Mouse (Mus musculus): ENCODE measurements around the gene Klhl29. TPM values are rescaled to one million over a fixed set of nuclear protein-coding genes. Genes with fewer than 3 reads are reported as not detected.

Klhl29 gene
- polyA plus RNA-seq, 1 experiment from 2014 or later = 0.50 TPM

- ATAC-seq (ENCODE audit: insufficient number of reproducible peaks, insufficient read depth, low FRiP score, low read depth) = no peak
- H3K4me3 ChIP-seq (ENCODE audit: control insufficient read depth in 1 of 2, insufficient read depth in 1 of 2, low read depth in 1 of 2, low read length in 2 of 2) = no peak overlapping the region
- 78% methylated on average over 6 of the region's 6 CpGs for WGBS
Measured at GRCm38 (mm10) chr12:5336331-5336730, 39.2 kb downstream of the Klhl29 start.

GRCm38 (mm10) chr12:5334956-5335355, 40.5 kb downstream of the Klhl29 start:
- no peaks in the 10 kb centered on the region for H3K9me3 ChIP-seq (ENCODE audit: control insufficient read depth, low read length)
- no peak for ATAC-seq (ENCODE audit: insufficient number of reproducible peaks, insufficient read depth, low FRiP score, low read depth)
- H3K27ac ChIP-seq (replicated peaks in 1 of 2; ENCODE audit: control insufficient read depth in 1 of 2, insufficient read depth in 1 of 2, low read depth in 2 of 2, low read length in 2 of 2) = no peak overlapping the region
- no peaks in the 10 kb centered on the region for H3K36me3 ChIP-seq (ENCODE audit: control insufficient read depth, insufficient read depth, low read length)
- no peaks in the 10 kb centered on the region; a peak in 1 of 4 replicates for H3K4me1 ChIP-seq (ENCODE audit: control insufficient read depth in 2 of 2, insufficient read depth in 2 of 2, low read length in 2 of 2)
- H3K4me3 ChIP-seq (ENCODE audit: control insufficient read depth in 1 of 2, insufficient read depth in 1 of 2, low read depth in 1 of 2, low read length in 2 of 2) = no peak overlapping the region
- no peak overlapping the region for H3K9ac ChIP-seq (ENCODE audit: low read length)
- no peak overlapping the region for H3K4me2 ChIP-seq (ENCODE audit: low read length)
- no peaks in the 10 kb centered on the region for H3K27me3 ChIP-seq (ENCODE audit: control insufficient read depth, insufficient read depth, low read length)
- 38% methylated on average over 9 of the region's 9 CpGs for WGBS

More at GRCm38 (mm10) chr12:5336331-5336730, 39.2 kb downstream of the Klhl29 start:
- no peaks in the 10 kb centered on the region for H3K27me3 ChIP-seq (ENCODE audit: control insufficient read depth, insufficient read depth, low read length)
- no peak overlapping the region for H3K9ac ChIP-seq (ENCODE audit: low read length)
- H3K4me2 ChIP-seq (ENCODE audit: low read length) = no peak overlapping the region
- H3K4me1 ChIP-seq (ENCODE audit: control insufficient read depth in 2 of 2, insufficient read depth in 2 of 2, low read length in 2 of 2) = no peaks in the 10 kb centered on the region; a peak in 1 of 4 replicates
- H3K9me3 ChIP-seq (ENCODE audit: control insufficient read depth, low read length) = no peaks in the 10 kb centered on the region
- H3K36me3 ChIP-seq (ENCODE audit: control insufficient read depth, insufficient read depth, low read length) = no peaks in the 10 kb centered on the region
- no peak overlapping the region for H3K27ac ChIP-seq (replicated peaks in 1 of 2; ENCODE audit: control insufficient read depth in 1 of 2, insufficient read depth in 1 of 2, low read depth in 2 of 2, low read length in 2 of 2)

GRCm38 (mm10) chr12:5334175-5334574, 41.3 kb downstream of the Klhl29 start:
- Histone ChIP-seq H3K36me3 (ENCODE audit: control insufficient read depth, insufficient read depth, low read length) (no peaks in the 10 kb centered on the region), H3K27me3 (ENCODE audit: control insufficient read depth, insufficient read depth, low read length) (no peaks in the 10 kb centered on the region), H3K27ac (replicated peaks in 1 of 2; ENCODE audit: control insufficient read depth in 1 of 2, insufficient read depth in 1 of 2, low read depth in 2 of 2, low read length in 2 of 2) (no peak overlapping the region), H3K4me1 (ENCODE audit: control insufficient read depth in 2 of 2, insufficient read depth in 2 of 2, low read length in 2 of 2) (no peaks in the 10 kb centered on the region; a peak in 1 of 4 replicates), H3K4me3 (ENCODE audit: control insufficient read depth in 1 of 2, insufficient read depth in 1 of 2, low read depth in 1 of 2, low read length in 2 of 2) (no peak overlapping the region), H3K9ac (ENCODE audit: low read length) (no peak overlapping the region), H3K4me2 (ENCODE audit: low read length) (no peak overlapping the region), H3K9me3 (ENCODE audit: control insufficient read depth, low read length) (no peaks in the 10 kb centered on the region)
- WGBS = 64% methylated on average over 2 of the region's 2 CpGs
- no peak for ATAC-seq (ENCODE audit: insufficient number of reproducible peaks, insufficient read depth, low FRiP score, low read depth)

DNA sequence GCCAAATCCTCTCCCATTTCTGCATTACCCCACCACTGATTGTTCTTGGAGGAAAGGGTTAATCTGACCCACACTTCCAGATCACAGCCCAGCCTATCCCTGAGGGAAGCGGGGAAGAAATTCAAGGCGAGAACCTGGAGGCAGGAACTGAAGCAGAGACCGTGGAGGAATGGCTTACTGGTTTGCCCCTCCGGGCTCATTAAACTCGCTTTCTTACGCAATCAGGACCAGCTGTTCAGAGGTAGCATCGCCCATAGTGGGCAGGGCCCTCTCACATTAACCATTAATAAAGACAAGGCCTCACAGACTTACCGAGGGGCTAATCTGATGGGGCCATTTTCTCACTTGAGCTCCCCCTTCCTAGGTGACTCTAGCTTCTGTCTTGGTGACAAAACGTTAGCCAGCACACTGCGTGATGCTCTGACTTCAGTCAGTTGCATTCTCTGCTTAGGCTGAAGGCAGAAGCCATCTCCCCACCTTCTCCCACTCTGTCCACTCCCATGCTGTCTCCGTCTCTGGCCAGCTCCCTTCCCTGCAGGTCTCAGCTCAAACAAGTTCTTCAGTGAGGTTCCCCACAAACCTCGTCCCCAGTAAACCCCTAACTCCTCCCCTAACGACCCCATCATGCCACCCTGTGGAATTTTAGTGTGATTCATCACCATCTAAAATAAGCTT, 43.5 kb downstream of the Klhl29 start:
- H3K4me3 ChIP-seq (ENCODE audit: control insufficient read depth in 1 of 2, insufficient read depth in 1 of 2, low read depth in 1 of 2, low read length in 2 of 2) = no peak overlapping the region
- no peaks in the 10 kb centered on the region for H3K9me3 ChIP-seq (ENCODE audit: control insufficient read depth, low read length)
- H3K4me1 ChIP-seq (ENCODE audit: control insufficient read depth in 2 of 2, insufficient read depth in 2 of 2, low read length in 2 of 2) = no peaks in the 10 kb centered on the region; a peak in 1 of 4 replicates
- H3K36me3 ChIP-seq (ENCODE audit: control insufficient read depth, insufficient read depth, low read length) = no peaks in the 10 kb centered on the region
- no peaks in the 10 kb centered on the region for H3K27me3 ChIP-seq (ENCODE audit: control insufficient read depth, insufficient read depth, low read length)
- no peak overlapping the region for H3K4me2 ChIP-seq (ENCODE audit: low read length)
- no peak overlapping the region for H3K27ac ChIP-seq (replicated peaks in 1 of 2; ENCODE audit: control insufficient read depth in 1 of 2, insufficient read depth in 1 of 2, low read depth in 2 of 2, low read length in 2 of 2)
- H3K9ac ChIP-seq (ENCODE audit: low read length) = no peak overlapping the region
- WGBS = 74% methylated on average over 13 of the region's 13 CpGs
- no peak for ATAC-seq (ENCODE audit: insufficient number of reproducible peaks, insufficient read depth, low FRiP score, low read depth)

DNA sequence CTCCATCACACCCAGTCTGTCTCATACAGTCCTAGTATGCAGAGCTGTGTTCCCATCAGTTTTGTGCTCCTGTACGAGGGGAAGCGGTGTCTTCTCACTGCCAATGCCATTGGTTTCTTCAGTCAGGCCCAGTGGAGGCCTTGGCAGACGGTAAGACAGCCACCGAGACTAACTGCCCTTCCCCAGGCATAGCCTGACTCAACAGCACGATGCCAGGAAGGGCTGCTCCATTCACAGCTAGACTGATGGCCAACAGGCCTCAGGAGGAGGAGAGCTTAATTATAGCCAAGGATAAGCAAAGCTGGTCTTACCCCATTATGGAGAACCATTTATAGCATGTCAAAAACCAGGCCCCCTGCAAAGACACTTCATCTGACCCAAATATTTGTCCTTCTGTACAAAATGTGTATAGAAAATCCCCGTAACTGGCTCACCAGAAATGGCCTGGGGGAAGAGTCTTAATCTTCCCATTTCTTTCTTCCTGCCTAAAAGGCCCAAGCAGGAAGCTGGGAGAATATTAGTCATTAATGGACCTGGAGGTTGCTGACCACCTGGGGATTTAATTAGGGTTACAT, 44.9 kb downstream of the Klhl29 start:
- Histone ChIP-seq H3K4me2 (ENCODE audit: low read length) (no peak overlapping the region), H3K27me3 (ENCODE audit: control insufficient read depth, insufficient read depth, low read length) (no peaks in the 10 kb centered on the region), H3K27ac (replicated peaks in 1 of 2; ENCODE audit: control insufficient read depth in 1 of 2, insufficient read depth in 1 of 2, low read depth in 2 of 2, low read length in 2 of 2) (no peak overlapping the region), H3K4me1 (ENCODE audit: control insufficient read depth in 2 of 2, insufficient read depth in 2 of 2, low read length in 2 of 2) (no peaks in the 10 kb centered on the region), H3K9ac (ENCODE audit: low read length) (no peak overlapping the region), H3K9me3 (ENCODE audit: control insufficient read depth, low read length) (no peaks in the 10 kb centered on the region), H3K4me3 (ENCODE audit: control insufficient read depth in 1 of 2, insufficient read depth in 1 of 2, low read depth in 1 of 2, low read length in 2 of 2) (no peak overlapping the region), H3K36me3 (ENCODE audit: control insufficient read depth, insufficient read depth, low read length) (no peaks in the 10 kb centered on the region)
- WGBS = 81% methylated on average over 6 of the region's 6 CpGs
- ATAC-seq (ENCODE audit: insufficient number of reproducible peaks, insufficient read depth, low FRiP score, low read depth) = no peak

- H3K27me3 ChIP-seq (ENCODE audit: control insufficient read depth, insufficient read depth, low read length) = no peaks in the 10 kb centered on the region
- no peak overlapping the region for H3K27ac ChIP-seq (replicated peaks in 1 of 2; ENCODE audit: control insufficient read depth in 1 of 2, insufficient read depth in 1 of 2, low read depth in 2 of 2, low read length in 2 of 2)
- H3K9me3 ChIP-seq (ENCODE audit: control insufficient read depth, low read length) = no peaks in the 10 kb centered on the region
- no peak for ATAC-seq (ENCODE audit: insufficient number of reproducible peaks, insufficient read depth, low FRiP score, low read depth)
- no peaks in the 10 kb centered on the region for H3K36me3 ChIP-seq (ENCODE audit: control insufficient read depth, insufficient read depth, low read length)
- 78% methylated on average over 9 of the region's 9 CpGs for WGBS
- H3K9ac ChIP-seq (ENCODE audit: low read length) = no peak overlapping the region
- H3K4me1 ChIP-seq (ENCODE audit: control insufficient read depth in 2 of 2, insufficient read depth in 2 of 2, low read length in 2 of 2) = no peaks in the 10 kb centered on the region; a peak in 1 of 4 replicates
- H3K4me3 ChIP-seq (ENCODE audit: control insufficient read depth in 1 of 2, insufficient read depth in 1 of 2, low read depth in 1 of 2, low read length in 2 of 2) = no peak overlapping the region
- no peak overlapping the region for H3K4me2 ChIP-seq (ENCODE audit: low read length)
Measured at GRCm38 (mm10) chr12:5322444-5323087, 52.9 kb downstream of the Klhl29 start.

- H3K4me3 ChIP-seq (ENCODE audit: control insufficient read depth in 1 of 2, insufficient read depth in 1 of 2, low read depth in 1 of 2, low read length in 2 of 2) = no peak overlapping the region
- no peak for ATAC-seq (ENCODE audit: insufficient number of reproducible peaks, insufficient read depth, low FRiP score, low read depth)
- no peak overlapping the region for H3K9ac ChIP-seq (ENCODE audit: low read length)
- H3K4me1 ChIP-seq (ENCODE audit: control insufficient read depth in 2 of 2, insufficient read depth in 2 of 2, low read length in 2 of 2) = no peaks in the 10 kb centered on the region; a peak in 1 of 4 replicates
- H3K36me3 ChIP-seq (ENCODE audit: control insufficient read depth, insufficient read depth, low read length) = no peaks in the 10 kb centered on the region
- H3K27me3 ChIP-seq (ENCODE audit: control insufficient read depth, insufficient read depth, low read length) = no peaks in the 10 kb centered on the region
- H3K9me3 ChIP-seq (ENCODE audit: control insufficient read depth, low read length) = no peaks in the 10 kb centered on the region
- no peak overlapping the region for H3K27ac ChIP-seq (replicated peaks in 1 of 2; ENCODE audit: control insufficient read depth in 1 of 2, insufficient read depth in 1 of 2, low read depth in 2 of 2, low read length in 2 of 2)
- no peak overlapping the region for H3K4me2 ChIP-seq (ENCODE audit: low read length)
- 40% methylated on average over 3 of the region's 3 CpGs for WGBS
Measured at GRCm38 (mm10) chr12:5321017-5321416, 54.5 kb downstream of the Klhl29 start.
